Mouse (Mus musculus): ENCODE measurements around the gene Rassf5. TPM values are rescaled to one million over a fixed set of nuclear protein-coding genes. Genes with fewer than 3 reads are reported as not detected.

Rassf5 gene
- polyA plus RNA-seq, 1 experiment from 2014 or later = 1.2 TPM

GRCm38 (mm10) chr1:131183201-131183600, 61.9 kb downstream of the Rassf5 start:
- H3K4me3 ChIP-seq = no peak overlapping the region
- peaks cover 22% of the 10 kb centered on the region for H3K36me3 ChIP-seq (replicated peaks)
- no peaks in the 10 kb centered on the region for H3K27me3 ChIP-seq (replicated peaks; ENCODE audit: low read depth, poor library complexity, severe bottlenecking)
- WGBS = 86% methylated on average over 7 of the region's 7 CpGs
- H3K4me1 ChIP-seq = no peaks in the 10 kb centered on the region
- no peak overlapping the region for H3K27ac ChIP-seq (replicated peaks)
- H3K9me3 ChIP-seq = no peaks in the 10 kb centered on the region
- no peak for DNase-seq (ENCODE audit: low spot score)

DNA sequence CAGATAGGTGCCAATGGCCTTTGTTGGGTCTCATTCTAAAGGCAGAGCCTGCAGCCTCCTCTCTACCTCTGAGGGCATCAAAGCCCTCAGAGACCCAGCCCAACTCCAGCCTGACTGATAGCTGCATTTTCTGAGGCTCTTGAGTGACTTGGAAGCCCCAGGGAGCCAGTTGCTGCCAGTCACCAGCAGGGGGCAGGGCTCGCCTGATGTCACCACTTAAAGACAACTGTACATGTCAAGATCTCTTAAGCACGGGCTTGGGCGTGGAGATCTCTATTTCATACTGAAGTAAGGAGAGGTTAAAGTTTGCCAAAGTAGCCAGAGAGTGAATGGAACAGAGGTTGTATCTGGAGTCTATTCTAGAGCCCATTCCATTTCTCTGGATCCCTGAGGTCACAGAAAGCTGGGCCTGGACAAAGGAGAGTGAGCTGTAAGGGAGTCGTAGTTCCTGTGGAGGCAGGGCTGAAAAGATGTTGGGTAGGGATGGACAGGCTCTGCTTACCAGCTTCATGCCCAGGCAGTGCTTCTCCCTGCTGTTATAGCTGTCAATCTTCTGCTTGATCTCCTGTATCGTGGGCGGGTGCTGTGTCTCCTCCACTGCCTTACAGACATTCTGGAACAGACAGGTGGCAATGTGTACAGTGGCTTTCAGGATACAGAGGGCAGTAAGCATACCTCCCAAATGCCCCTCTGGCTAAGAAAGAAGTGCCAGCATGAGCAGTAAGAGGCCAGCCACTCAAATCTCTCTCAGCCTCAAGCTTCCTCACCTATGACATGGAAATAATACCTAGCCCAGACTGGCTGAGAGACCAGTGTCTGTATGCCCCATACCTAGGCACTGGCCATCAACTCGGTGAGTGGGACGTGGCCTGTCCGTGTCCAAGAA, 63.2 kb downstream of the Rassf5 start:
- H3K27ac ChIP-seq (replicated peaks) = no peak overlapping the region
- H3K4me3 ChIP-seq = no peak overlapping the region
- H3K36me3 ChIP-seq (replicated peaks) = peaks cover 35% of the 10 kb centered on the region
- WGBS = 70% methylated on average over 9 of the region's 9 CpGs
- no peaks in the 10 kb centered on the region for H3K9me3 ChIP-seq
- H3K4me1 ChIP-seq = peaks cover 5% of the 10 kb centered on the region
- H3K27me3 ChIP-seq (replicated peaks; ENCODE audit: low read depth, poor library complexity, severe bottlenecking) = no peaks in the 10 kb centered on the region
- peak; percentile 82 for DNase-seq (ENCODE audit: low spot score)

- Histone ChIP-seq H3K9me3 (no peaks in the 10 kb centered on the region), H3K36me3 (replicated peaks) (peaks cover 50% of the 10 kb centered on the region), H3K27me3 (replicated peaks; ENCODE audit: low read depth, poor library complexity, severe bottlenecking) (no peaks in the 10 kb centered on the region), H3K27ac (replicated peaks) (no peak overlapping the region), H3K4me3 (no peak overlapping the region), H3K4me1 (peaks cover 5% of the 10 kb centered on the region)
- 91% methylated on average over 7 of the region's 7 CpGs for WGBS
- DNase-seq (ENCODE audit: low spot score) = no peak
These were observed 64.7 kb downstream of the Rassf5 start for GRCm38 (mm10) chr1:131180386-131180785.

DNA sequence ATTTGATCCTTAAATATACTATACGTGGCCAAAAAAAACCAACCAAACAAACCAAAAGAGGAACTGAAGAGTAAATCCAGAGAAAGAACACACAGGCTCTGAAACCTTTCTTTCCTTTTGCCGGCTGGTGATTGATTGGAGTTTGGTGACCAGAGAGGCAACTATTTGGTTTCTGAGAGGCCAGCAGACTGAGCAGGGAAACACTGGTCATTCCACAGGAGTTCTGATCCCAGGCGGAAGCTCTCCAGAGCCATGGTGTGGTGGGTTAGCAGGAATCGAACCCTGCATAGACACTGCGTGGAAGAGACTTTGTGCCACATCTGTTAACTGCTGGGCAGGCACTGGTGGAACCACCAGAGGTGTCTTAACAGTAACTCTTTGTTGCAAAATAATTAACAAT, 67.0 kb downstream of the Rassf5 start:
- Histone ChIP-seq H3K36me3 (replicated peaks) (peaks cover 73% of the 10 kb centered on the region), H3K4me3 (no peak overlapping the region), H3K27ac (replicated peaks) (no peak overlapping the region), H3K9me3 (no peaks in the 10 kb centered on the region), H3K27me3 (replicated peaks; ENCODE audit: low read depth, poor library complexity, severe bottlenecking) (no peaks in the 10 kb centered on the region), H3K4me1 (peaks cover 5% of the 10 kb centered on the region)
- DNase-seq (ENCODE audit: low spot score) = no peak
- 74% methylated on average over 5 of the region's 5 CpGs for WGBS

DNA sequence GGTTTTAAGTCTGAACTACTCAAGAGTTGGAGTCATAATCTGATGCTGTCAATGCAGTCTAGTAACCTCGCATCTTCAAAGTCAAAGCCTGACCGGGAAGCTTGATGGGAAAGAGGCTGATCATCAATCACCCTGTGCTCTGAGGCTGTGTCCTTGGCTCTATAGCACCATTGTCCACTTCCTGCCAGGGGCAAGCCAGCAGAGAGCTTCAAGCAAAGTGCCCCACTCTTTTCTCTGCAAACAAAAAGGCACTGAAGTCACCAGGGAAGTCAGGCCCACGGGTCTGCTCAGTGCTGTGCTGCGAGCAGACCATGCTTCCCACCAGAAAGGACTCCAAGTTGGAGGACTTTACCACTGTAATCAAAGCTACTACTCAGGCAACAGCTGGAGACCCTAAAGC, 67.8 kb downstream of the Rassf5 start:
- no peak overlapping the region for H3K4me3 ChIP-seq
- H3K9me3 ChIP-seq = no peaks in the 10 kb centered on the region
- peaks cover 82% of the 10 kb centered on the region for H3K36me3 ChIP-seq (replicated peaks)
- DNase-seq (ENCODE audit: low spot score) = no peak
- H3K27ac ChIP-seq (replicated peaks) = no peak overlapping the region
- WGBS = 73% methylated on average over 4 of the region's 4 CpGs
- peaks cover 5% of the 10 kb centered on the region for H3K4me1 ChIP-seq
- H3K27me3 ChIP-seq (replicated peaks; ENCODE audit: low read depth, poor library complexity, severe bottlenecking) = no peaks in the 10 kb centered on the region

DNA sequence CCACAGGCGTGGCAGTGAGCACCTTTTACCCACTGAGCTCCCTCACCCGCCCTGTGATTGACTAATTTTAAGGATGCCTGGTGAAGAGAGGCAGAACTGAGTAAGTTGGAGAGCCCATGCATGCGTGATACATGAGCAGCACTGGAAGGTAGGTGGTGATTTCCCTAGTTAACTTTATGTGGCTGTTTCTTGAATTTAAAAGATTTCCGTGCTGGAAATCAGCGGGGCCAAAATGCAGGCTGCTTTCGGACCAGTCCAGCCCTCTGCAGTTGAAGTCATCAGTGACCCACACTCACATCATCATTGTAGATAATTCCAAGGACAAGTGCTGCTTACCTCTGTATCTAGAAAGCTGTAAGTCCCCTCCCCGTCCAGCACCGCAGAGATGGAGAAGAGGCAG, 69.2 kb downstream of the Rassf5 start:
- DNase-seq (ENCODE audit: low spot score) = no peak
- H3K27me3 ChIP-seq (replicated peaks; ENCODE audit: low read depth, poor library complexity, severe bottlenecking) = no peaks in the 10 kb centered on the region
- H3K4me1 ChIP-seq = peaks cover 5% of the 10 kb centered on the region
- no peaks in the 10 kb centered on the region for H3K9me3 ChIP-seq
- WGBS = 96% methylated on average over 8 of the region's 8 CpGs
- no peak overlapping the region for H3K27ac ChIP-seq (replicated peaks)
- peaks cover 94% of the 10 kb centered on the region for H3K36me3 ChIP-seq (replicated peaks)
- H3K4me3 ChIP-seq = no peak overlapping the region

- Histone ChIP-seq H3K4me1 (peaks cover 5% of the 10 kb centered on the region), H3K9me3 (no peaks in the 10 kb centered on the region), H3K36me3 (replicated peaks) (peaks cover 95% of the 10 kb centered on the region), H3K27me3 (replicated peaks; ENCODE audit: low read depth, poor library complexity, severe bottlenecking) (no peaks in the 10 kb centered on the region), H3K27ac (replicated peaks) (no peak overlapping the region), H3K4me3 (no peak overlapping the region)
- DNase-seq (ENCODE audit: low spot score) = no peak
- WGBS = 100% methylated on average over 1 of the region's 1 CpGs
These were observed 69.9 kb downstream of the Rassf5 start for GRCm38 (mm10) chr1:131175189-131175588.

DNA sequence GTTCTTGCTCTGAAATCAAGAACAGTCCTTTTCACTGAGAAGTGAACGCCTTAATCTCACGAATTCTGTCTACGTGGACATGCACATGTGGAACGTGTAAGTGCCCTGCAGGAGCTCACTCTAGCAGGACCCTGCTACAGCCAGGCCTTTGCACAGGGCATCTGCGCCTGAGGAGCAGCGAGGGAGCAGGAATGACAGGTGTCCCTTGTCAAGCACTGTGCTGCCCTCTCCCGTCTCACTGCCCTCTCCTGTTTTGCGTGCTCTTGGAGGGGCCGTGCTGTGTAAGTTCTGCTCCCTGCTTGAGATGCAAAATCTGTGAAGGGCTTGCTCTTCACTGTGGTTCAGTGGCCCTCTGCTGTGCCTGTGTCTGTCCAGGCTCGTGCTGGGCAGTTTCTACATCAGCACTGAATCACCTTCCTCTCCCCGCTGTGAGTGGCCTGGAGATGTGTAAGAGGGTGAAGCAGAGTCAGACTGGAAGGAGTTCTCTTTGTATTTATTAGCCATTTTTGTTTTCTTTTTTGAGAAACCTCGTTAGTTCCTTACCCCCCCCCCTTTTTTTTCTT, 70.7 kb downstream of the Rassf5 start:
- Histone ChIP-seq H3K27ac (replicated peaks) (no peak overlapping the region), H3K36me3 (replicated peaks) (peaks cover 95% of the 10 kb centered on the region), H3K9me3 (no peaks in the 10 kb centered on the region), H3K4me3 (no peak overlapping the region), H3K4me1 (peaks cover 5% of the 10 kb centered on the region), H3K27me3 (replicated peaks; ENCODE audit: low read depth, poor library complexity, severe bottlenecking) (no peaks in the 10 kb centered on the region)
- WGBS = 91% methylated on average over 12 of the region's 12 CpGs
- DNase-seq (ENCODE audit: low spot score) = no peak

- 92% methylated on average over 6 of the region's 6 CpGs for WGBS
- no peak overlapping the region for H3K4me3 ChIP-seq
- H3K9me3 ChIP-seq = no peaks in the 10 kb centered on the region
- H3K27ac ChIP-seq (replicated peaks) = no peak overlapping the region
- H3K27me3 ChIP-seq (replicated peaks; ENCODE audit: low read depth, poor library complexity, severe bottlenecking) = no peaks in the 10 kb centered on the region
- DNase-seq (ENCODE audit: low spot score) = no peak
- H3K36me3 ChIP-seq (replicated peaks) = peaks cover 98% of the 10 kb centered on the region
- peaks cover 5% of the 10 kb centered on the region for H3K4me1 ChIP-seq
These were observed 71.2 kb downstream of the Rassf5 start for GRCm38 (mm10) chr1:131173809-131174208.

- WGBS = 90% methylated on average over 7 of the region's 7 CpGs
- Histone ChIP-seq H3K9me3 (no peaks in the 10 kb centered on the region), H3K27me3 (replicated peaks; ENCODE audit: low read depth, poor library complexity, severe bottlenecking) (no peaks in the 10 kb centered on the region), H3K4me3 (no peak overlapping the region), H3K4me1 (peaks cover 5% of the 10 kb centered on the region), H3K36me3 (replicated peaks) (peaks cover 100% of the 10 kb centered on the region), H3K27ac (replicated peaks) (no peak overlapping the region)
- no peak for DNase-seq (ENCODE audit: low spot score)
These were observed 72.1 kb downstream of the Rassf5 start for GRCm38 (mm10) chr1:131173001-131173400.

DNA sequence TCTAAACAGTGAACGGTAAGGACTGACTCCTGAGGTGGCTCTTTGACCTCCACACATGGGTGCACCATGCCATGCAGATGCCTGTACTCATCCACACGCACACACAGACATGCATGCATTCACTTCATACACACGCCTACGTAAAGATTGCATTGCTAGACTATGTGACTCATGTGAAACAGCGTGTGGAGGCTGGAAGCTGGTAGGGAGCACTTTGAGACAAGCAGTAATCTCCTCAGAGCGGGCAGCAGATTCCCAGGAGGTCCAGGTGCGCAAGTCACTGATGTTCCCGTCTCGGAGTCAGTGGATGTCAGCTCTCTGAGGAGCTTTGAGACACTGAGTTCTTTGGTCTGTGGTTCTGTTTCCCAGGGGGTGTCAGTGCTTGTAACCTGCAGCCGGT, 77.4 kb downstream of the Rassf5 start:
- Histone ChIP-seq H3K36me3 (replicated peaks) (peaks cover 100% of the 10 kb centered on the region), H3K4me1 (no peaks in the 10 kb centered on the region), H3K27me3 (replicated peaks; ENCODE audit: low read depth, poor library complexity, severe bottlenecking) (no peaks in the 10 kb centered on the region), H3K4me3 (no peak overlapping the region), H3K9me3 (no peaks in the 10 kb centered on the region), H3K27ac (replicated peaks) (no peak overlapping the region)
- no peak for DNase-seq (ENCODE audit: low spot score)
- 94% methylated on average over 10 of the region's 10 CpGs for WGBS

DNA sequence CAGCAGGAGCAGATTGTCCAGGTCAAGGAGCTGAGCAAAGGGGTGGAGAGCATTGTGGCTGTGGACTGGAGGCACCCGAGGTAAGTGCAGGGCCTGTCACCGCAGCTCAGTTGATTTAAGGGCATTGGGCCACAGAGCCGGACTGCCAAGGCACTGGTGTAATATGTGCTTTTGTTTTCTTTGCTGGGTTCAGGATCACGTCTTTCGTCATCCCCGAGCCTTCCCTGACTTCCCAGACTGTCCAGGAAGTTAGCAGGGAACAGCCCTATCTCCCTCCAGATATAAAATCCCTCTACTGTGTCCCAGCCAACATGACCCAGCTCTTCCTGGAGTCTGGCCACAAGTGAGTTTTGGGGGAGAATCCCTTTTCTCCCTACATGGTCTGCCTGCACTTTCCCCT, 80.6 kb downstream of the Rassf5 start:
- Histone ChIP-seq H3K27me3 (replicated peaks; ENCODE audit: low read depth, poor library complexity, severe bottlenecking) (no peaks in the 10 kb centered on the region), H3K27ac (replicated peaks) (no peak overlapping the region), H3K4me3 (no peak overlapping the region), H3K4me1 (no peaks in the 10 kb centered on the region), H3K36me3 (replicated peaks) (peaks cover 100% of the 10 kb centered on the region), H3K9me3 (no peaks in the 10 kb centered on the region)
- DNase-seq (ENCODE audit: low spot score) = no peak
- WGBS = 91% methylated on average over 6 of the region's 6 CpGs

DNA sequence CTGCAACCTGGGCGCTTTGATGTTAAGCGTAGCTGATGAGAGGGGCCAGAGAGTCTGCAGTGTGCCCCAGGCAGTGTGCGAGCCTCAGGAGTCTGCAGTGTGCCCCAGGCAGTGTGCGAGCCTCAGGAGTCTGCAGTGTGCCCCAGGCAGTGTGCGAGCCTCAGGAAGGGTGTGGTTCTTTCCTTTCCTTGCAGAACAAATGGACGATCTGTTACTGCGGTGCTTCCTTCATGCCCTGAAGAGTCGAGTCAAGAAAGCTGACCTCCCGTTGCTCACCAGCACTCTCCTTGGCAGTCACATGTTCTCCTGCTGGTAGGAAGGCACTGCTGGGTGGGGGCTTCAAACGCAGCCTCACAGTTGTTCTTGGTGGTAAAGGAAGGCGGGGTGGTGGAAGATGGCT, 84.0 kb downstream of the Rassf5 start:
- H3K36me3 ChIP-seq (replicated peaks) = peaks cover 87% of the 10 kb centered on the region
- WGBS = 85% methylated on average over 11 of the region's 11 CpGs
- no peaks in the 10 kb centered on the region for H3K27me3 ChIP-seq (replicated peaks; ENCODE audit: low read depth, poor library complexity, severe bottlenecking)
- no peak overlapping the region for H3K27ac ChIP-seq (replicated peaks)
- DNase-seq (ENCODE audit: low spot score) = no peak
- H3K9me3 ChIP-seq = no peaks in the 10 kb centered on the region
- no peak overlapping the region for H3K4me3 ChIP-seq
- H3K4me1 ChIP-seq = no peaks in the 10 kb centered on the region
